Mouse (Mus musculus) heart, adult 18-20 months (tissue): Measurements from ENCODE around the gene Nadk. TPM values are rescaled to one million over a fixed set of nuclear protein-coding genes. Genes with fewer than 3 reads are reported as not detected.

Experiments
- DNase-seq, 2 experiments: peaks; one replicate each; pipeline ENCODE4 v3.0.0; 2021 to 2022; ENCODE audit warnings: mixed read lengths in 1 of 2
- total RNA-seq, 2 experiments: library from RNA; stranded (reverse); gene quantifications; 2 replicates each; pipeline ENCODE4 v1.2.3; 2021

Nadk gene
- total RNA-seq, 2 experiments from 2014 or later, result 30.6 to 32.5 TPM

DNA sequence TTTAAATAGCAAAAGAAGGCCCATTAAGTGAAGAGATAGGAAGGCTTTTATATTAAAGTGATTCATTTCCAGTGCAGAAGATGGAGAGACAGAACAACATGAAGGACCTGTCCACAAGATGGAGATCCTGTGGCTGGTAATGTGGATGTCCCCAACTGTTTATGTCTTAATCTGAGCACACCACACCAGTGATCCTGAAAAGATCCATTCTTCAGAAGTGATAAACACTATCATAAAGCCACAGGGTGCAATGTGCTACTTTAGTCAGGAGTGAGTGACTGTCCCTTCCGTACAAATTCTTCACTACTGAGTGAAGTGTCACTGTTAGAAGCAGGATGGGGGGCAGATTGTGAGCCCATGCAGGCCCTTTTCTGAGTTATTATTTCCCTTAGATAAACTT lies 40.6 kb downstream of the Nadk start:
- no peak for DNase-seq

- no peak for DNase-seq
Observed at GRCm38 (mm10) chr4:155603801-155604200, 41.6 kb downstream of the Nadk start.

DNA sequence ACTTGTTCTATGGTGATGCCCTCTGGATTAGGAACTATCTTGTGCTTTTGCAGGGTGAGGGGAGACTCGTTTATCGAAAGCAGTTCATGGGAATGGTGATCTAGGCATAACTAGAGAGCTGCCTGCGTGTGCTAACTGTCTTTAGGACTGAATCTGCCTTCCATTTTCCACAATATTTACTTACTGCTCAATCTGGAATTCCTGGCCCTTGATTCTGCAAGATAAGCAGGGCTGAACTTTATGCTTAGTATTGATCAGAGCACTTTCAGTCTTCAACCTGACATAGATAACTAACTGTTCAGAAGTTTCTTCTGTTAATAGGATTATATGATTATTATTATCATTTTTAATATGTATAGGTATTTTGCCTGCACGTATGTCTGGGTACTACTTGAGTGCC lies 43.0 kb downstream of the Nadk start:
- no peak for DNase-seq

- DNase-seq, result no peak
Observed at GRCm38 (mm10) chr4:155606825-155607224, 44.6 kb downstream of the Nadk start.

- no peak for DNase-seq
Observed at GRCm38 (mm10) chr4:155611860-155612259, 49.7 kb downstream of the Nadk start.

- no peak for DNase-seq
Observed at GRCm38 (mm10) chr4:155613264-155613663, 51.1 kb downstream of the Nadk start.

GRCm38 (mm10) chr4:155618321-155618720 lies 56.1 kb downstream of the Nadk start:
- DNase-seq, result no peak

DNA sequence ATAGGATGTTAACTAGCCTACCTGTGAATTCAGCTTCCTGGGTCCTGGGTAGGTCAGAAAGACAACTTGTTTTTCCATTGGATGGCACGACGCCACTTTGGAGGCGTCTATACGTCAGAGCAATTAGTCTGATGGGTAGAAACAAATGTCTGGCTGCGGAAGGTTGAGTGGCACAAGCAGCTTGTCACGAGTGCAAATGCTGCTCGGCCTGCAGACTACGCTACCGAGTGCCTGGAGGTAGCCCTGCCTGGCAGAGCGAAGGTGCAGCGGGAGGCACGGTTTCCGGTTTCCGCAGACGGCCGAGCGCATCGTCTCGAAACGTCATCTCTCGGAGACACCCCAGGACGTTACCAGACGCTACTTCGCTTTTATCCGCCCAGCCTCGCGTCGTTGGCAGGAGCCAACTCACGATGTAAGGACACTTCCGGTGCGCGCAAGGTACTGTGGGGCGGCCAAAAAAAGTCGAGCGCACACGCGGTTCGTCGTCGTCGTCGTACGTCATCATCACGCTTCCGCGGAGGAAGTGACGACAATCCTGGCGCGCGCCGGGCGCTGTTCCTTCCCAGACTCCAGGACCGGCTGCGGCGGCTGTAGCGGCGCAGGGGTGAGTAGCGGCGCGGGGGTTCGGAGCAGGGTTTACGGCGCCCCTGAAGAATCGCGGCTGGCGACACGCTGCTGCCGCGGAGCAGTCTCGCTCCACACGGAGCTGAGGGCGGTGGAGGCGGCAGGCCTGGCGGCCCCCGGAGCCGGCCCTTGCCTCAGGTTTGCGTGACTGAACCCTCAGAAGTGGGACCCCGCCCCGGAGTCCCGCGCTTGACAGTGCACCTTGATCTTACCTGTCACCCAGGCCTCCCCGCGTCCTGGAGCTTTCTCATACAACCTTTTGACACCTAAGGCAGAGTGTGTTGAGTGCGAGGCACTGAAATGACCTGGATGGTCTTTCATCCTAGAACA lies 62.4 kb downstream of the Nadk start, which contains the start of gene Cdk11b:
Gene Cdk11b, plus strand, starts transcription at position 517 of the 954 bp plus-strand sequence.
- peak; percentile 95 to 98 for DNase-seq

GRCm38 (mm10) chr4:155630267-155630666 lies 68.1 kb downstream of the Nadk start:
- DNase-seq, result no peak

DNA sequence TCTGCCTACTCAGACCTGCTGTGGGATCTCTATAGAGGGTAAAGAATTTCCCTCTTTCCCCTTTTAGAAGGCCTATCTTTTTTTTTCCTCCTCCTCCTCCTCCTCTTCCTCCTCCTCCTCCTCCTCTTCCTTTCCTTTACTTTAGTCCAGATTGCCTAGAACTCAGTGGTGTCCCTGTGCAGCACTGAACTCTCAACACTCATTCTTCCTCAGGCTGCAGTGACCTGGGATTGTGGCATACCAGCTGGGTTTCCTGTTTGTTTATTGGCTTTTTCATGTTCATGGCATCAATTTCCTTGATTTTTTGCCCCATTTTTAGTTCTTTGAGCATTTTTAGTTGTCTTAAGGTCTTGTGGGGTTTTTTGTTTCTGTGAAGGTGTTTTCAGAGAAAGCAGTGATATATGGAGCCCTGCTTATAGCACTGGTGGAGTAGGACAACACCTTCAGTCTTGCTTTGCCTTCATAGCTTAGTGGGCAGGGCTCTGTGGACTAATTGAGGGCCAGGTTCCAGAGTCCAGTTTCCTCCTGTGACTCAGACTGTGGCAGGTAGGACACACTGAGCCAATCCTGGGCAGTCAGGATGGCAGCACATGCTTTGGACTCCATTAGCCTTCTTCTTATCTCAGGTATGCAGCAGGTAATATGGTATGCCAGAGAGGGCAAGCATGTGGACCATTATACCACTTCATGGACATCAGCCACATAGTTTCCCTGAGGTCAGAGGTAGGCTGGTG lies 73.8 kb downstream of the Nadk start:
- no peak for DNase-seq

Other genes starting within 250 kb of the Nadk start
- gene Prkcz, start 201.0 kb upstream of the Nadk start, total RNA-seq, result 1 to 10 TPM; 3.6 to 4.8 TPM
- gene Gabrd, start 164.3 kb upstream of the Nadk start, total RNA-seq, result not detected
- gene Cfap74, start 153.2 kb upstream of the Nadk start, total RNA-seq, result under 1 TPM in 1 of 2 experiments, not detected in 1; 0.31 TPM
- 1 to 10 TPM; 4.8 to 6.4 TPM for gene Tmem52, start 93.3 kb upstream of the Nadk start, total RNA-seq
- 100 to 1,000 TPM; 144 to 197 TPM for gene Gnb1, start 71.0 kb upstream of the Nadk start, total RNA-seq
- 1 to 10 TPM; 9.0 TPM for gene Slc35e2, start 39.0 kb downstream of the Nadk start, total RNA-seq
- 10 to 100 TPM; 26.4 to 26.7 TPM for gene Cdk11b, start 62.5 kb downstream of the Nadk start, total RNA-seq
- gene Gm10563, start 83.0 kb downstream of the Nadk start, total RNA-seq, result not detected
- gene Mmp23, start 91.0 kb downstream of the Nadk start, total RNA-seq, result 1 to 10 TPM; 7.0 to 7.2 TPM
- gene Mib2, start 106.8 kb downstream of the Nadk start, total RNA-seq, result 10 to 100 TPM; 24.1 to 24.7 TPM
- 1 to 10 TPM; 1.1 to 1.8 TPM for gene Fndc10, start 132.0 kb downstream of the Nadk start, total RNA-seq
- gene Ssu72, start 142.4 kb downstream of the Nadk start, total RNA-seq, result 10 to 100 TPM; 42.9 to 50.7 TPM
- under 1 TPM; 0.25 to 0.39 TPM for gene Tmem240, start 172.4 kb downstream of the Nadk start, total RNA-seq
- gene Atad3a, start 198.7 kb downstream of the Nadk start, total RNA-seq, result 10 to 100 TPM; 44.6 to 44.8 TPM
- 10 to 100 TPM in 1 of 2 experiments, 1 to 10 TPM in 1; 7.1 to 14.6 TPM for gene Vwa1, start 212.3 kb downstream of the Nadk start, total RNA-seq
- under 1 TPM; 0.42 to 0.85 TPM for gene Tmem88b, start 223.5 kb downstream of the Nadk start, total RNA-seq
- not detected for gene Ankrd65, start 228.1 kb downstream of the Nadk start, total RNA-seq
- gene Mrpl20, start 240.5 kb downstream of the Nadk start, total RNA-seq, result 10 to 100 TPM; 76.7 to 79.8 TPM